Mouse (Mus musculus): Measurements from ENCODE around the gene OR5BS1P.
"Not testable (repeated sequence)": the region's sequence is repeated elsewhere in the genome, so short reads cannot be mapped to it uniquely, and the experiment has no call there.

The OR5BS1P gene

DNA sequence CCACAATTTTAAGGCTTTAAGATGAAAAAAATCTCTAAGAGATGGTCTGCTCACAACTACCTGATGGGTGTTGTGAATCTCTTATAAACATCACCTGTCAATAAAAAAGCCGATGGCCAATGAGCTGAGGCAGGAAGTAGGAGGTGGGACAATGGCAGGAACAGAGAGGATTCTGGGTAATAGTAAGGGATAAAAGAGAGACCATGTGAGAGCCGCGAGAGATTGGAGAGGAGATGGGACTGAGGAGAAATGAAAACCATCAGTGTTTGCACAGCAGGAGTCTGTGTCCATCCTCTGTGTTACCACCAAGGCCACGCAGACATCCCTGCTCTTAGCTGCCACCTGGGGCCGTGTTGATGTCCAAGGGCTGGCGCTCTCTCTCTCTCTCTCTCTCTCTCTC, 37.6 kb downstream of the OR5BS1P start:
- no peak for DNase-seq

DNA sequence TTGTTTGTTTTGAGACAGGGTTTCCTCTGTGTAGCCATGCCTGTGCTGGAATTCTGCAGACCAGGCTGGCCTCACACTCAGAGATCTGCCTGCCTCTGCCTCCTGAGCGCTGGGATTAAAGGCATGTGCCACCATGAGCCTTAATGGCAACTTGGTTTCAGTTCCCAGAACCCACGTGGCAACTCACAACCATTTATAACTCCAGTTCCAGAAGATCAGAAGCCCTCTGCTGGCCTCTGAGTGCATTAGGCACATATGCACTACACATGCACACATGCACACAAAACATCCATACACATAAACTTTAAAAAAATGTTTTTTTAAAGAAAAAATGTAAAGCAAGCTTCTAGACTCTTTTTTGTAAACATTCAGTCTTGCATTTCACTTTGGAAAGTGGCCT, 39.7 kb downstream of the OR5BS1P start:
- DNase-seq: no peak

DNA sequence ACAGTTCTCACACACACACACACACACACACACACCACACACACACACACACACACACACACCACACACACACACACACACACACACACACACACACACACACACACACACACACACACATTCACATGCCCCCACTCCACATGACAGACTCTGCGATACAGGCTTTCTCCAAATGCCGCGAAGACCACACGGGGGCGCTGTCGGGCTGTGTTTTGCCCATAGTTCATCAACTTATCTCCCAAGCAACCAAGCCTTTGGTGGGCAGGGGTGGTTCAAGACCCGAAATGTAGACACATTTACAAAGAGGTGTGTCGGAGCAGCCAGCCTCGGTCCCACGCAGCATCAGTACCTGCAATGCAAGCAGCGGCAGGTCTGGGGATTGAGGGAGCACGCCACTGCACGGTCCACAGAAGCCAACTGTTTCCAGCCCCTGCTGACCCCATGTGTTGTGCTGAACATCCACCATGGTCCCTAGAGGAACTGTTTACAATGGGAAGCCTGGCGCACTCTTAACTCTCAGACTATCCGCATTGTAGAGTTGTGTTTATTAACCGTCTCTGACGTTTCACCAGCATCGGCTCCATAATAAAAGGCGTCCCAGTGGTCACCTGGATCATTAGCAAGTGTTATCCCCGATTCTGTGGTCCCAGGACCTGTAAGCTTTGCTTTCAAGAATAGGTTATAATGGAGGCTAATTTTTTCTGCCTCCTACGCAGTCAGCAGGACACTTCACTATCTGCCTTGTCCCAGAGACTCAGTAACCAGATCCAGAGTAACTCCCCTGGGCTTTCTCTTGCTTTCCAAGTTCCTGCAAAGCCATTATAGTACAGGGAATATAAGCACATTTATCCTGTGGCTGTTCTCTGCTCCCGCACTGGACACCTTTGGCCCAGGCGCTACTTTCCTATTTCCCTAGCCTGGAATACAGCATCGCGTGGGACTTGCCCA, 41.0 kb downstream of the OR5BS1P start:
- DNase-seq: peak; percentile 95

DNA sequence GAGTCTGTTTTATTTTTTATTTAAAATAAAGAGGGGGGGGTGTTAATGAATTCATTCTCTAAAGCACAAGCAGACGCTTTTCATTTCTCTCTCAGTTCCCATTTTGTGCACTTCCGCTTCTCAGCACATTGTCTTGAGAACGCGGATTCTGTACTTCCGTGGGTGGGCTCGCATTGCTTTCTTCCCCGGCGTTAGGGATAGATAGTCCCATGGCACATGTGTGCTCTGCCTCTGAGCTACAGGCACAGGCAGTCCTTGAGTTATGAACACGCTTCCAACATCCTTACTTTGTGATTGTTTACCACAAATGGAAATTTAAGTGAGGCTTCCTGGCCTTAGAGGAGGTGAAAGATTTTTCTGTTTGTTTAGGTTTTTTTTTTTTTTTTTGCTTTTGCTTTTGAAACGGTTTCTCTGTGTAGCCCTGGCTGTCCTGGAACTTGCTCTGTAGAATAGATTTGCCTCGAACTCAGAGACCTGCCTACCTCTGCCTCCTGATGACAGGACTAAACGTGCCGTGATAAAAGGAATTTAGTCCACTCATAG, 41.8 kb downstream of the OR5BS1P start:
- peak; percentile 96 for DNase-seq

DNA sequence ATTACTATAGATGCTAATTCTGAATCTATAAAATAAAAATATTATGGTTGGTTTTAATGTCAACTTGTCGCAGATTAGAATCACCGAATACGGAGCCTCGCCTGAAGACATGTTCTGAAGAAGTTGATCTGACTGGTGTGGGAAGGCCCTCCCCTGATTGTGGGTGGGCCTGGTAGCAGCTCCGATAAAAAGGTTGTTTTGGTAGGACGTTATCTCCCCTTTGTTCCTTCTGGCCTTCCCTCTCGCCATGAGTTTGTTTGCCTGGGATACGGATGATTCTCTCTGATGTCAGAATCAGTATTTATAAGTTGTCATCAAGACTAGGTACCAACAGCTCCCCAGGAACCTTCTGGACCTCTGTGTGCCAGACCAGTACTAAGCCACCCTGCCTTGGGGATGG, 42.5 kb downstream of the OR5BS1P start:
- peak; percentile 93 for DNase-seq

DNA sequence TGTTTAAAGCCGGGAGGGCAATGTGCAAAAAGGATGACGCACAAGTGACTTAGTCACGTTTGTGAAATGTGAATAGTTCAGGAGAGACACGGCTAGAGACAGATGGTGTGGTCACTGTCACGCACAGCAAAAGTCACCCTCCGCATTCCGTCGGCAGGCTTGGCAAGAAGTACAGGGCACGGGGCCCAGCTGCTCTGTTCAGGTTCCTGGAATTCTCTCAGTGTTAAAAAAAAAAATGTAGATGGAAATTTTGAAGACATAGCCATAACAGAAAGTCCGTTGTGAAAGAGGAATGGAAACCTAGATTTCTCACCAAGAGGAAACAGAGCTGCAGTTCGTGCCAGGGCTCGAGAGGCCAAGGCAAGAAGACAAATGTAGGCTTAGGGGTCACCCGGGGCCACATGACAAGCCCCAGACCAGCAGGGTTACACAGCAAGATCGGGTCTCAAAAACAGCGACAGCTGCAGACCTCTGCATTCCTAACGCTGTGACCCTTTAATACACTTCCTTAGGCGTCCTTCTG, 43.2 kb downstream of the OR5BS1P start:
- DNase-seq: peak; percentile 98

DNA sequence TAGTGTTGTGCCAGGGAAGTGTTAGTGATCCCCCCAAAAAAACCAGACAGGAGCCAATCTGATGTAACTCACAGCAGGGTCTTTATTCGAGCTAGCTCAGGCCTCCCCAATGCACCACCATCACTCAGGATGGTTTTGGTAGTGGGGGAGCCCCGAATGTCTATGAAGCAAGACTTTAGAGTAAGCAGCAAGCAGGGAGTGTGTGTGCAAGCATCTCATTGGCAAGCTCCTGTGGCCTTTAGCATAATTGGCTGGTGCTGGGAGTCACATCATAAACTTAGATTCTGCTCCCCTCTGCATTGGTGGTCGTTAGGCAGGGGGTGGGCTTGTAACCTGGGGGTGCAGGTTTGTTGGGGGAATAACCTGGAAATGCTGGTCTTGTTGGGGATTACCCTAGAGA, 44.0 kb downstream of the OR5BS1P start:
- peak; percentile 88 for DNase-seq

DNA sequence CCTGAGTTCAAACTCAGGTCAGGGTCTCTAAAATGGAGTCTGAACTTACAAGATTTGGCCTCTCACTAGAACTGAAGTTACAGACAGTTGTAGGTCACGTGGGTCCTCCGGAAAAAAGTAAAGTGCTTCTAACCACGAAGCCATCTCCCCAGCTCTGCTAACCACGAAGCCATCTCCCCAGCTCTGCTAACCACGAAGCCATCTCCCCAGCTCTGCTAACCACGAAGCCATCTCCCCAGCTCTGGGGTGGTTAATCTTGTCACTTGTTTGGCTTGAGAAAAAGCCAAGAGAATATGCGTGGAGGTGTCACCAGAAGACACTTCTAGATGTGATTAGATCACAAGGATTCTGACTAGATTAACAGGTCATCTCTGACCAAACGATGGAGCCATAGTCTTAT, 44.5 kb downstream of the OR5BS1P start:
- peak; percentile 88 for DNase-seq

DNA sequence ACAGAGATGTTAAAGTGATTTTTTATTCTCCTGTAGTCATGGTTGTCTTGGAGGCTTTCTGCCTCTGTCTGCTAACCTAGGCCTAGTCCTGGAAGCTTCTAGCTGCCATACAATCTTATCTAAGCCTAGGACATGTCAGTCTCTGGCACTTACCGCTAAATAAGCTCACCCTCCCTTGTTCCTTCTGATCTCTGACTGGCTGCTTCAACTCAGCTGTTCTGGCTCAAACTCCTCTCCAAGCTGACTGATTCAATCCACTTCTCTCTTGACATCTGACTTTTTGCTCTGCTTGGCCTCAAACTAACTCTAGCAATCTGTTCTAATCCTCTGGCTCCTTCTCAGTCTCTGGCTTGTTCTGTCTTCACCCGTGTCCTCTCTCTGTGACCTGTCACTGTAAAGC, 45.1 kb downstream of the OR5BS1P start:
- DNase-seq: not testable (repeated sequence)

DNA sequence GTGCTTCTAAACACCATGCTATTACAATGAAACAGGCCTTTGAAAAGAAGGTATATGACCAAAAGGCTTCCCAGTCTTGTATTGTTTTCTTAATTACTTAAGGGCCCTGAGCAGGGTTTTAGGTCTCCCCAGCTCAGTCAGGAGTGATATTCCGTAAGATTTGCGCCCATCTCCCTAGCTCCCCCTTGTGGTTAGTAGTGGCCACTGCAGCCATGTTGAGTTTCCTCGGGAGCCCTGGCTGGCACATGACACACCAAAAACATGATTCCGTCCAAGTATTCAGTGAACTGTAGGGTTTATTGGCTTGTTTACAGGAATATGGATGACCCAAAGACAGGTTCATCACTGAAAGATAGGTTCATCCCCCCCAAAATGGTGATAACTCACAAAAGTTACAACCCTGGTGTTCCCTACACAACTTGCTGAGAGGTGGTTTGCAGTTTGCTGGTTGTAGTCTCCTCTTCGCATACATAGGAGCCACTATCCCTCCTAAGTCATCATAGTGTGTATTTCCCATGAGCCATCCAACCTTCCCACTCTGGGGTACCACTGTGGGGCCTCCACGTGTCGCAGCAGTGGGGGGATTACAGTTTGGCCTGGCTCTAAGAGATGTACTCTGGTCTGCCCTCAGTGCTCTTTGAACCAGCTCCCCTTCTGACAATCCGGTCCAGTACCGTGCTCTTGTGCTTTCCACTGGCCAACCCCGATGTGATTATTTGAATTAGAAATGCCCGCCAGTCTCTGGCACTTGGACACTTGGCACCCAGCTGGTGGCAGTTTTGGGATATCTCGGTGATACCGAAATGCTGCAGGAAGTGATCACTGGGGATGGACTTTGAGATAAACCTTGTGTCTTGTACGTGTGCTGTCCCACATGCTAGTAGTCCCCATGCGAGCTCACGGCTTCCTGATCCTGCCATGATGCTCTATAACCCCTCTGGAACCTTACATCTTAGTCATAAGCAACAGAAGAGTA, 48.0 kb downstream of the OR5BS1P start:
- peak; percentile 90 for DNase-seq

DNA sequence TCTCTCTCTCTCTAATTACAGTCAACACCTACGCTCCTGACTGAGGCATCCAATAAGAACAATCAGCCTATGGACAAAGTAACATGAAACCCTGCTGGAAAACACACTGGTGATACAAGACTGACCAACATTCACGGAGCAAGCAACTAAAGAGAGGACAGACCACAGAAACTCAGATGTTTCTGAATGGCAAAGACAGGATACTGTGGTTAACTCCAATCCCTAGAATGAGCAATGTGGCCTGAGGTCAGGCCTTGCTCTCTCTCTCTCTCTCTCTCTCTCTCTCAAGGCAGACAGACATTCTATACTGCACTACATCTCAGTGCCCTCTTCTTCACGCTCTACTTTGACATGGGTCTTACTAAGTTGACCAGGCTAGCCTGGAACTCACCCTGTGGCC, 51.5 kb downstream of the OR5BS1P start:
- DNase-seq: no peak

DNA sequence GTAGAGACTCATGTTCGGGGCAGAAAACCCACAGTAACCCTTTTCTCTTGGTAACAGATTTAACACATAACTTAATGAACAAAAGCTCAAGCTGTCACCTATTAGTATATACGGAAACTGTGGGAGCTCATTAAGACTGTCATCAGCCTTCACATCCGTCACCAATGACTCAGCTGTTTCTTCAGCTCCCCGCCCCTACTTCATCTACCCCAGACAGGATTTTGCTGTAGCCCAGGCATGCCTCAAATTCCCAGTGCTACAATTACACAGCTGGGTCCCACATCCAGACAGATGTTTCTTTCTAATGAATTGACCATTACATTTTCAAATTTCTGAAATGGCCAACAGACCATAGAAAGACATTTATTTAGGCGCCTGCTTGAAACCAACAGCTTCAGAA, 56.4 kb downstream of the OR5BS1P start:
- no peak for DNase-seq

DNA sequence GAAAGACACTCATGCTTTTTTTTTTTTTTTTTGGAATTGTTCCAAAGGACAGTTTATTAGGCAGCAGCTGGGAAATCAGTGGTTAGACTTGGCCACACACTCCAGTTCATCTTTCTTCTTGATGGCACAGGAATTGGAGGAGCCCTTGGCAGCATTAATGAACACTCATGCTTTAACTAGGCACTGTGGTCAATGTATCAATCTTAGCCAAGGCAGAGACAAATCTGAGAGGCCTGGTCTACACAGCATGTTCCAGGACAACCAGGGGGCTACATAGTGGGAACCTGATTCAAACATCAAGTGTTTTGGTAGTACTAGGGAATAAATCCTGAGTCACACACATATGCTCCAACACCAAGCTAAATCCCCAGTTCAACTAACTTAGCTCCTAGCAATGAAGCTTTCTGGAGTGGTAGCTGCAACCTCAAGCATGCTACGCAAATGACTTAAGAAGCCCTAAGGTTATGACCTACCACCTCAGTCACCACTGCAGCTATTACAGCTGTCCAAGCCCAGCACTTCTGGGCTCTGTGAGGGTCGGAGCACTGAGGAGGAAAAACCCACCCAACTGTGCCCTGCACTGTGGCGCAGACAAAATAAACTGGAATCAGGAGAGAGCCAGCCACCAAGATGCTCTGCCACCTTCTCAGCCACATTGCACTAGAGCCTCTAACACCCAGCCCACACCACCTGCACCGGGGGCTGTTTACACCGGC, 57.5 kb downstream of the OR5BS1P start:
- no peak for DNase-seq

DNA sequence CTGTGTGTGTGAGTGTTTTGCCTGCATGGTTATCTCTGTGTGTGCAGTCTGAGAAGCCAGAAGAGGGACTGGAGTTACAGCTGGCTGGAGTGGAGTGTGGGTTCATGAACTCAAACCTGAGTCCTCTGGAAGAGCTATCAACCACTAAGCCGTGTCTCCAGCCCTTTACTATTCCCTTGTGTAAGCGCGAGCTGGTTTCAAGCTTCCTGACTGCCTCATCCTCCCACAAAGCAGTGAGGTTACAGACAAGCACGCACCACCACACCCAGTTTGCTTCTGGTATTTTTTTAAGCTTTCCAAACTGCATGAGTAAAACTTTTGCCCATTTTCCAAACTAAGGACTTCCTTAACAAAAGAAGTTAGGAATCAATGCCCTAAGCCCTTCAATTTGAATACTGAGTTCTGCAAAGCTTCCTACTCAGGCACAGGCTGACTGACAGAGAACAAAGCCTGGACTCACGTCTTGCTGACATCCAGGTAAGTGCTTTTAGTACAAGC, 58.4 kb downstream of the OR5BS1P start:
- DNase-seq: no peak

All from heart, adult 11 months (tissue).